Mouse (Mus musculus) ES-E14 (cell line): ENCODE measurements around the gene Mgat3. TPM values are rescaled to one million over a fixed set of nuclear protein-coding genes. Genes with fewer than 3 reads are reported as not detected.
A peak's percentile ranks its signal among the peaks of the same experiment; 100 is the strongest.

Experiments used
- DNase-seq: peaks from one replicate; pipeline ENCODE4 v3.0.0-alpha.2; 2013; ENCODE audit warnings: low read depth, low spot score
- H3K27ac ChIP-seq: 2 replicates; pipeline ENCODE4 v1.5.1; 2012; ENCODE audit warnings: low read depth, mild to moderate bottlenecking, low read length, moderate library complexity, mixed read lengths; ENCODE audit not compliant: poor library complexity, insufficient read depth, severe bottlenecking
- H3K36me3 ChIP-seq: 2 replicates; pipeline ENCODE4 v1.6.1; 2012; ENCODE audit warnings: mild to moderate bottlenecking, low read length, moderate library complexity, mixed read lengths; ENCODE audit not compliant: control insufficient read depth, poor library complexity, insufficient read depth, severe bottlenecking
- H3K4me1 ChIP-seq, 2 experiments: fragments of 150-350 bp in 1 of 2; sonication (generic) in 1 of 2; 2 replicates each; pipeline ENCODE4 v1.6.1; 2012; ENCODE audit warnings: low read length in 2 of 2, mild to moderate bottlenecking in 1 of 2, mixed read lengths in 1 of 2; ENCODE audit not compliant: control insufficient read depth in 2 of 2, insufficient read depth in 2 of 2, poor library complexity in 1 of 2
- H3K4me3 ChIP-seq, 2 experiments: fragments of 150-350 bp in 1 of 2; sonication (generic) in 1 of 2; 2 replicates each; pipeline ENCODE4 v1.5.1; 2012; ENCODE audit warnings: low read length in 2 of 2, low read depth in 1 of 2, mild to moderate bottlenecking in 1 of 2, mixed read lengths in 1 of 2; ENCODE audit not compliant: insufficient read depth in 1 of 2, poor library complexity in 1 of 2, severe bottlenecking in 1 of 2
- H3K9ac ChIP-seq: 2 replicates; pipeline ENCODE4 v1.6.1; 2012; ENCODE audit warnings: low read depth, mild to moderate bottlenecking, low read length, mixed read lengths; ENCODE audit not compliant: poor library complexity, insufficient read depth, severe bottlenecking
- H3K9me3 ChIP-seq: fragments of 150-350 bp; sonication (generic); 2 replicates; pipeline ENCODE4 v1.6.1; 2012; ENCODE audit warnings: low read depth, mild to moderate bottlenecking, low read length; ENCODE audit not compliant: control insufficient read depth, insufficient read depth
- CHD2 ChIP-seq: IDR thresholded peaks from 2 replicates; pipeline ENCODE4 v1.6.1; 2014; ENCODE audit warnings: mild to moderate bottlenecking, low read depth, low read length, inconsistent platforms
- HCFC1 ChIP-seq: IDR thresholded peaks from 2 replicates; pipeline ENCODE4 v1.6.1; 2012; ENCODE audit warnings: low read length, inconsistent platforms, borderline replicate concordance; ENCODE audit not compliant: insufficient read depth
- MAFK ChIP-seq: IDR thresholded peaks from 2 replicates; pipeline ENCODE4 v1.6.1; 2014; ENCODE audit warnings: mild to moderate bottlenecking, low read depth, low read length, inconsistent platforms; ENCODE audit not compliant: insufficient read depth
- ZC3H11A ChIP-seq: IDR thresholded peaks from 2 replicates; pipeline ENCODE4 v1.6.1; 2012; ENCODE audit warnings: low read depth, mild to moderate bottlenecking, inconsistent platforms, low read length, borderline replicate concordance
- ZNF384 ChIP-seq: IDR thresholded peaks from 2 replicates; pipeline ENCODE4 v1.6.1; 2012; ENCODE audit warnings: low read depth, low read length, inconsistent platforms
- in situ Hi-C, 2 experiments: fragments of 600-800 bp; cut with MboI; formaldehyde crosslinking; loops; one replicate each; pipeline ENCODE4 v1.15.1; 2025; ENCODE audit warnings: low sequenced_read_pairs in 2 of 2, inconsistent platforms in 1 of 2; ENCODE audit not compliant: unreplicated experiment in 2 of 2
- total RNA-seq: library from RNA; depleted of rRNA; stranded (reverse); fragments of 300-350 nt; gene quantifications from 2 replicates; pipeline ENCODE4 v1.2.3, GENCODE M21; 2012

Mgat3 gene
- total RNA-seq, 1 experiment = 8.5 TPM

GRCm38 (mm10) chr15:80175756-80176155 lies 2.2 kb downstream of the Mgat3 start:
- in situ Hi-C loops = no loop called here

GRCm38 (mm10) chr15:80181561-80181960 lies 8.0 kb downstream of the Mgat3 start:
- Histone ChIP-seq H3K9me3 (no peaks in the 10 kb centered on the region), H3K4me1 (peaks cover 0 to 3% of the 10 kb centered on the region in 2 experiments; a peak in 1 of 4 replicates), H3K36me3 (no peaks in the 10 kb centered on the region), H3K27ac (no peak overlapping the region), H3K9ac (no peak overlapping the region), H3K4me3 (no peak overlapping the region)
- no peak for TF ChIP-seq ZNF384
- no peak for TF ChIP-seq MAFK
- TF ChIP-seq CHD2 = no peak
- no peak for TF ChIP-seq HCFC1
- TF ChIP-seq ZC3H11A = no peak
- DNase-seq = no peak
- in situ Hi-C loops = no loop called here

More at GRCm38 (mm10) chr15:80175756-80176155, 2.2 kb downstream of the Mgat3 start:
- no peak for DNase-seq
- no peaks in the 10 kb centered on the region for H3K9me3 ChIP-seq
- H3K27ac ChIP-seq = no peak overlapping the region
- no peak overlapping the region for H3K9ac ChIP-seq
- no peak for TF ChIP-seq HCFC1
- TF ChIP-seq CHD2 = no peak
- no peak for TF ChIP-seq ZC3H11A
- TF ChIP-seq MAFK = no peak
- no peak for TF ChIP-seq ZNF384
- no peak overlapping the region for H3K4me3 ChIP-seq
- no peaks in the 10 kb centered on the region for H3K36me3 ChIP-seq
- peaks cover 14 to 17% of the 10 kb centered on the region in 2 experiments for H3K4me1 ChIP-seq

- Histone ChIP-seq H3K4me1 (peaks cover 0 to 3% of the 10 kb centered on the region in 2 experiments; a peak in 1 of 4 replicates), H3K9me3 (no peaks in the 10 kb centered on the region), H3K36me3 (no peaks in the 10 kb centered on the region), H3K27ac (no peak overlapping the region), H3K4me3 (no peak overlapping the region), H3K9ac (no peak overlapping the region)
- TF ChIP-seq ZNF384 (no peak), ZC3H11A (no peak), CHD2 (no peak), MAFK (no peak), HCFC1 (no peak)
- in situ Hi-C loops = no loop called here
- DNase-seq = no peak
These were observed 8.7 kb downstream of the Mgat3 start for GRCm38 (mm10) chr15:80182072-80182700.

GRCm38 (mm10) chr15:80188927-80189326 lies 15.4 kb downstream of the Mgat3 start:
- no peak overlapping the region for H3K27ac ChIP-seq
- H3K9ac ChIP-seq = no peak overlapping the region
- no peaks in the 10 kb centered on the region for H3K9me3 ChIP-seq
- TF ChIP-seq ZC3H11A (no peak), ZNF384 (no peak), HCFC1 (no peak), MAFK (no peak), CHD2 (no peak)
- no peaks in the 10 kb centered on the region for H3K36me3 ChIP-seq
- in situ Hi-C loops = no loop called here
- H3K4me1 ChIP-seq = peaks cover 2 to 13% of the 10 kb centered on the region in 2 experiments; a peak in 2 of 4 replicates
- no peak for DNase-seq
- no peak overlapping the region for H3K4me3 ChIP-seq

GRCm38 (mm10) chr15:80190075-80190474 lies 16.6 kb downstream of the Mgat3 start:
- no peak for DNase-seq
- Histone ChIP-seq H3K9ac (no peak overlapping the region), H3K4me1 (peaks cover 2 to 15% of the 10 kb centered on the region in 2 experiments; a peak in 2 of 4 replicates), H3K9me3 (no peaks in the 10 kb centered on the region), H3K4me3 (no peak overlapping the region), H3K36me3 (no peaks in the 10 kb centered on the region), H3K27ac (no peak overlapping the region)
- in situ Hi-C loops = no loop called here
- TF ChIP-seq ZC3H11A (no peak), MAFK (peak; percentile 57; the same call in 1 of the 2 replicates)
